Mouse (Mus musculus) lung, embryonic 14.5 days (tissue): Measurements from ENCODE around the gene Cyp2d9. TPM values are rescaled to one million over a fixed set of nuclear protein-coding genes. Genes with fewer than 3 reads are reported as not detected.
A peak's percentile ranks its signal among the peaks of the same experiment; 100 is the strongest.

Source experiments
- ATAC-seq: fragments of 200-750 bp; cut with Nextera tagmentation; 2 replicates; pipeline ENCODE4 v1.8.0; 2017; ENCODE audit warnings: mild to moderate bottlenecking, moderate TSS enrichment, moderate library complexity; ENCODE audit not compliant: insufficient read depth
- DNase-seq: peaks from one replicate; pipeline ENCODE4 v3.0.0-alpha.2; 2015
- H3K27ac ChIP-seq: fragments of 300-500 bp; sonication (generic); 2 replicates; pipeline ENCODE4 v1.5.1; 2014; ENCODE audit warnings: low read depth, mild to moderate bottlenecking, moderate library complexity
- H3K27me3 ChIP-seq: fragments of 300-500 bp; sonication (generic); 2 replicates; pipeline ENCODE4 v1.6.1; 2014; ENCODE audit warnings: low read length, control low read depth; ENCODE audit not compliant: insufficient read depth
- H3K36me3 ChIP-seq: fragments of 300-500 bp; sonication (generic); 2 replicates; pipeline ENCODE4 v1.6.1; 2014; ENCODE audit warnings: control low read depth; ENCODE audit not compliant: insufficient read depth
- H3K4me1 ChIP-seq: fragments of 300-500 bp; sonication (generic); 2 replicates; pipeline ENCODE4 v1.6.1; 2014; ENCODE audit warnings: antibody characterized with exemption, control low read depth; ENCODE audit not compliant: insufficient read depth
- H3K4me2 ChIP-seq: fragments of 300-500 bp; sonication (generic); 2 replicates; pipeline ENCODE4 v1.6.1; 2014; ENCODE audit warnings: mild to moderate bottlenecking
- H3K4me3 ChIP-seq: fragments of 300-500 bp; sonication (generic); 2 replicates; pipeline ENCODE4 v1.5.1; 2014; ENCODE audit warnings: low read depth, low read length
- H3K9ac ChIP-seq: fragments of 300-500 bp; sonication (generic); 2 replicates; pipeline ENCODE4 v1.6.1; 2014
- H3K9me3 ChIP-seq: fragments of 300-500 bp; sonication (generic); 2 replicates; pipeline ENCODE4 v1.6.1; 2016; ENCODE audit warnings: low read depth, low read length, control low read depth
- CTCF ChIP-seq: IDR thresholded peaks from 2 replicates; pipeline ENCODE4 v1.5.1; 2016; ENCODE audit warnings: antibody characterized with exemption, low read depth
- WGBS: fragments of 180-500 bp; shearing (Covaris S2); extraction: QIAGEN DNeasy Blood & Tissue Kit; methylation state at CpG from one replicate; pipeline ENCODE4 v1.1.7; 2014; 5-methylcytosine and 5-hydroxymethylcytosine counted together
- polyA plus RNA-seq: library from polyadenylated mRNA; unstranded; fragments of >200 nt; fragmentation: Nextera tagmentation; extraction: Ambion mirVana; gene quantifications from 2 replicates; pipeline ENCODE4 v1.2.1, GENCODE M21; 2014

Cyp2d9 gene
- polyA plus RNA-seq, 1 experiment from 2014 or later, result not detected

DNA sequence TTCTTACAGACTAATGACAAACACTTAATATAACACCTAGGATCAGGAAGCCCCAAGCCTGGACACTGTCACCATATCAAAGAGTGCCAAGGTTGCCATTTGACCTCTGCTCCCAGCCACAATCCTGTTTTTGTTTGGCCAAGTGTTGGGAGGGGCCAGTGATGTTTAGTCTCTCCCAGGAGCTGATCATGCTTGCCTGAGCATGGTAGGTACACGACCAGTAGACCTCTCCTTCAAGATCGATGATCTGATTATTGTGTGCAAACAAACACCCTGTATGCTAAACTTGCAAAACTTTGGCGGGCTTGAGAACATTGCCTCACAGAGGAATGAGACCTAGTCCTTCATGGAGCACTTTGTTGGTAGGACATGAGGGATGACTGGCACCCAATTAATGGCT lies 9.8 kb upstream of the Cyp2d9 start:
- ATAC-seq (no peak), DNase-seq (no peak)
- no peak overlapping the region for H3K9ac ChIP-seq
- no peak for TF ChIP-seq CTCF
- no peaks in the 10 kb centered on the region for H3K27me3 ChIP-seq
- H3K4me3 ChIP-seq, result no peak overlapping the region
- no peak overlapping the region for H3K4me2 ChIP-seq
- no peaks in the 10 kb centered on the region for H3K36me3 ChIP-seq
- H3K27ac ChIP-seq, result no peak overlapping the region
- H3K9me3 ChIP-seq, result no peaks in the 10 kb centered on the region
- no peaks in the 10 kb centered on the region for H3K4me1 ChIP-seq
- 68% methylated on average over 3 of the region's 3 CpGs for WGBS

DNA sequence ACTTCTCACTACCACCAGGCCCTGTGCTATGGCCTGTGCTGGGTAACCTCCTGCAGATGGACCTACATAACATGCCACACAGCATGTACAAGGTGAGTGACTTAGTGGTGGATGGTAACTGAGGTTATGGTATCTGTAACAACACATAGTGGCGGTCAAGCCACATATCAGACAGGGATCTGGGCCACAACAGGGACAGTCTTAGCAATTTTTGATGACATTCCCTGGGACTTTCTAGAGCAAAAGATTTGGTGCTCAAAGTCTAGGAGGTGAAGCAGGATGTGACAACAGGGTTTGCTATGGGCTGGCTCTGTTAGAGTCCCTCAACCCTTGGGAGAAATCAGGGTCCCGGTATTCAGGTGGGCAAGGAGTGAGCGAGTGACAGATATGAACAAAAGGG lies 384 bp downstream of the Cyp2d9 start:
- WGBS, result 98% methylated on average over 3 of the region's 3 CpGs
- H3K36me3 ChIP-seq, result no peaks in the 10 kb centered on the region
- no peaks in the 10 kb centered on the region for H3K4me1 ChIP-seq
- ATAC-seq, result no peak
- no peak overlapping the region for H3K4me2 ChIP-seq
- no peak for TF ChIP-seq CTCF
- no peaks in the 10 kb centered on the region for H3K27me3 ChIP-seq
- DNase-seq, result no peak
- H3K27ac ChIP-seq, result no peak overlapping the region
- H3K9me3 ChIP-seq, result peaks cover 6% of the 10 kb centered on the region; the same call in 1 of the 2 replicates
- H3K9ac ChIP-seq, result no peak overlapping the region
- no peak overlapping the region for H3K4me3 ChIP-seq

DNA sequence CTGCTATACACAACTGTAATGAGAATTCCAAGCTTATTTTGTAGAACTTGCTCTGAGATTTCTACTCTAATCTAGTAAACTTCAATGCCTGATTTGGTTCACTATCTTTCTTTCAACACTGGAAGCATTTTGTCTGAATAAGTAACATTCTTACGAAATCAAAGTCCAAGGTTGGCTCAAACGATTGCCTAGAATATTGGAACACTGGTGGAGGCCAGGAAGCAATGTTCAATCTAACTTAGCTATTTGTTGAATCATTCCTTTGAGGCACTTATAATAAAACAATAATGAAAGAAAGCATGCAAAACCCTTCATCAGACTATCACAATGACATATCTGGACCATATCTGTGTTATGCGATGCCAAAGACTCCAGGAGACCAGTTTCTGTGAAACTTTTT lies 1.3 kb downstream of the Cyp2d9 start:
- Histone ChIP-seq H3K9ac (no peak overlapping the region), H3K9me3 (peaks cover 6% of the 10 kb centered on the region; the same call in 1 of the 2 replicates), H3K27ac (no peak overlapping the region), H3K36me3 (no peaks in the 10 kb centered on the region), H3K27me3 (no peaks in the 10 kb centered on the region), H3K4me2 (no peak overlapping the region), H3K4me3 (no peak overlapping the region), H3K4me1 (no peaks in the 10 kb centered on the region)
- no peak for DNase-seq
- TF ChIP-seq CTCF, result no peak
- 87% methylated on average over 3 of the region's 3 CpGs for WGBS
- no peak for ATAC-seq

DNA sequence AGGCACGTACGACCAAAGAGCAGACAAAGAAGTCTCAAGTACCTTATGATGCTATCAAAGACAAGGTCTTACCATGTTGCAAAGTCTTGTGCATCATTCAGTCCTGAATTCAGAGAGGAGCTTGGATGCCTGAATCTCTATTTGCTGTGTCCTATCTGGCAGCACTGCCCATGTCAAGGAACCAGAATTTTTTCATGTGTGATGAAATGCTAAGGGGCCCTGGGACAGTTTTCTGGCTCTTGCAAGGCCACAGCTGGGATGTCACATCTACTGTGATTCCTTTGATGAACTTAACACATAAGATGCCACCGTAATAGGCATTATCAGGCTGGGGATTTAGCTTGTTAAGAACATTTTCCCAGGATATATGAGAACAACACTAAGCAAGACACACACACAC lies 1.8 kb downstream of the Cyp2d9 start:
- Histone ChIP-seq H3K4me2 (no peak overlapping the region), H3K36me3 (no peaks in the 10 kb centered on the region), H3K4me1 (no peaks in the 10 kb centered on the region), H3K9ac (no peak overlapping the region), H3K9me3 (0 out of 2 replicates have a peak, but pooled peaks cover 2% of the 10 kb centered on the region), H3K27ac (no peak overlapping the region), H3K4me3 (no peak overlapping the region), H3K27me3 (no peaks in the 10 kb centered on the region)
- DNase-seq (no peak), ATAC-seq (no peak)
- WGBS, result 79% methylated on average over 3 of the region's 3 CpGs
- no peak for TF ChIP-seq CTCF

DNA sequence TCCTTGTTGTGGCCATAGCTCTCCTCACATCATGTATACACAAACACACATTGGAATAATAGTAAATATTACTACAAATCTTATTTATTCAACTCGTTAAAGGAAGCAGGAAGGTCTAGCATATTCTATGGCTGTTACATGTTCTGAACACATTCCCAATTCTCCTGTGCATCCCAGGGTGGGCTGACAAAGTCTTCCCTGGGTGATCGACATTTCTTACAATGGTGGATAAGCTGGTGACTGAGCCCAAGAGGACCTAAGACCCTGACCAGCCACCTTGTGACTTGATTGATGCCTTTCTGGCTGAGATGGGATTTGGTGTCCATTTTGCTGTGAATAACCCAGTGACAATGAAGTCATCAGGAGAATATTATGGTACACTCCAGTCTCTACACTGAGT lies 2.4 kb downstream of the Cyp2d9 start:
- DNase-seq (no peak), ATAC-seq (no peak)
- Histone ChIP-seq H3K27me3 (no peaks in the 10 kb centered on the region), H3K9ac (no peak overlapping the region), H3K4me1 (no peaks in the 10 kb centered on the region), H3K27ac (no peak overlapping the region), H3K9me3 (0 out of 2 replicates have a peak, but pooled peaks cover 2% of the 10 kb centered on the region), H3K36me3 (no peaks in the 10 kb centered on the region), H3K4me2 (no peak overlapping the region), H3K4me3 (no peak overlapping the region)
- TF ChIP-seq CTCF, result no peak
- 79% methylated on average over 2 of the region's 2 CpGs for WGBS

DNA sequence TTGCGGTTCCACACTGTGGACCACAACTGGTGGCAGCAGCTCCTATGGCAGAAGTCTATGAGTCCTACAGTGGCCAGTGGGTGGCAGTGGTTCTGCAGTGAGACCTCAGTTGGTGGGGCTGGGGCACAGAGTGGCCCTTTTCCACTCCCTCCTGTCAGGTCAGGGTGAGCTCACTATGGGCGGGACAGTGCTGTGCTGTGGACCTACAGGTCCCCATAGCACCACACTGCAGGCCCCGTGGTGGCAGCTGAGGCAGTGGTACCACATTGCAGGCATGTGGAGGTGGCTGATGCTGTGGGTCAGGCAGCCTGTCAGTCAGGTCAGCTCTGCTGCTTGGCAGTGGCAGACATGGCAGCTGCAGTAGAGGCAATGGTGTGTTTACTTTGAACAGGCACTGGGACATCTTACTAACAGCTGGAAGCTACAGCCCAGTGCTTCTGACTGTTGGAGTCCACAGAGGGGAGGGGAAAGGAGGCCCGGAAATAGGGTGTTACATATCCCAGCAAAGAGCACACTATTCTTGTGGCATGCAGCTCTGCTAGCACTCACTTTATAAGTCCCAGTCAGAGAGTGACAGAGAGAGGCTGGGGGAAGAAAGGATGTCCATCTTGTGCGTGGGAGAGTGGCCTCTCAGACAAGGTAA lies 4.9 kb downstream of the Cyp2d9 start:
- no peak overlapping the region for H3K4me3 ChIP-seq
- 41% methylated on average over 5 of the region's 5 CpGs for WGBS
- no peak overlapping the region for H3K9ac ChIP-seq
- H3K36me3 ChIP-seq, result no peaks in the 10 kb centered on the region
- peak; percentile 34; the same call in 1 of the 2 replicates for TF ChIP-seq CTCF
- H3K4me1 ChIP-seq, result no peaks in the 10 kb centered on the region
- DNase-seq, result peak; percentile 59
- ATAC-seq, result peak; percentile 86
- H3K4me2 ChIP-seq, result no peak overlapping the region
- no peaks in the 10 kb centered on the region for H3K27me3 ChIP-seq
- H3K9me3 ChIP-seq, result 0 out of 2 replicates have a peak, but pooled peaks cover 2% of the 10 kb centered on the region
- no peak overlapping the region for H3K27ac ChIP-seq

DNA sequence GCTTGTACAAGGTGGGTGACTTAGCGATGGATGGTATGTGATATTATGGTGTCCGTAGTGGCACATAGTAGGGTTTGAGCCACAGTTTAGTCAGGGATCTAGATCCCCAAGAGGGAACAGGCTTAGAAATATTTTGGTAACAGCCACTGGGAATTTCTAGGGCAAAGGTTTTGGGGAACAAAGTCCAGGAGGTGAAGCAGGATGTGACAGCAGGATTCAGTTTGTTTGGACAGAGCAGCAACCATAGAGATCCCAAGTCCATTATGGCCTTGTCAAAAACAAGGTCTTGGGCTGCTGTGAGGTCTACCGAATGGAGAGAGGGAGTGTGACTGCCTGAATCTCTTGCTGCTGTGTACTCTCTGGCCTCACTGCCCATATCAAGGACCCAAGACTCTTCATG lies 10.4 kb downstream of the Cyp2d9 start:
- ATAC-seq (no peak), DNase-seq (no peak)
- no peaks in the 10 kb centered on the region for H3K9me3 ChIP-seq
- H3K36me3 ChIP-seq, result no peaks in the 10 kb centered on the region
- no peak for TF ChIP-seq CTCF
- 83% methylated on average over 3 of the region's 3 CpGs for WGBS
- no peak overlapping the region for H3K4me2 ChIP-seq
- H3K4me3 ChIP-seq, result no peak overlapping the region
- no peak overlapping the region for H3K9ac ChIP-seq
- no peak overlapping the region for H3K27ac ChIP-seq
- H3K27me3 ChIP-seq, result no peaks in the 10 kb centered on the region
- H3K4me1 ChIP-seq, result no peaks in the 10 kb centered on the region
